Mouse (Mus musculus) gastrocnemius, adult 18-20 months (tissue): ENCODE results near the gene Tmcc3. TPM values are rescaled to one million over a fixed set of nuclear protein-coding genes. Genes with fewer than 3 reads are reported as not detected.

Experiments used
- DNase-seq: peaks from one replicate; pipeline ENCODE4 v3.0.0; 2021; ENCODE audit warnings: low spot score
- long read RNA-seq, 2 experiments: library from polyadenylated mRNA; stranded (forward); transcript quantifications; one replicate each; pipeline ENCODE4 v2.0.0; 2021
- total RNA-seq, 2 experiments: library from RNA; stranded (reverse); gene quantifications; 2 replicates each; pipeline ENCODE4 v1.2.3; 2021

Tmcc3 gene
- 10 to 100 TPM; 19.8 to 21.4 TPM for total RNA-seq
- long read RNA-seq, experiment 1, full-length matches to known transcripts, result 27 of 35 reads
- long read RNA-seq, experiment 1, partial matches to known transcripts, result 3 of 35 reads
- long read RNA-seq, experiment 1, other reads (novel, unspliced or antisense), result 5 of 35 reads
- long read RNA-seq, experiment 2, full-length matches to known transcripts, result 24 of 32 reads
- long read RNA-seq, experiment 2, partial matches to known transcripts, result 3 of 32 reads
- long read RNA-seq, experiment 2, other reads (novel, unspliced or antisense), result 5 of 32 reads

GRCm38 (mm10) chr10:94311511-94312006 is at the start of gene Tmcc3:
Gene Tmcc3 (plus strand): TSS chr10:94311949.
- DNase-seq, result no peak

GRCm38 (mm10) chr10:94262646-94263045 is 49.1 kb upstream of the Tmcc3 start:
- DNase-seq, result no peak

- DNase-seq, result no peak
These were observed 48.5 kb upstream of the Tmcc3 start for GRCm38 (mm10) chr10:94263211-94263610.

- DNase-seq, result peak; percentile 9
These were observed 45.9 kb upstream of the Tmcc3 start for GRCm38 (mm10) chr10:94265656-94266542.

- DNase-seq, result no peak
These were observed 36.4 kb upstream of the Tmcc3 start for GRCm38 (mm10) chr10:94275321-94275720.

GRCm38 (mm10) chr10:94276511-94276910 is 35.2 kb upstream of the Tmcc3 start:
- DNase-seq, result no peak

GRCm38 (mm10) chr10:94282179-94282578 is 29.6 kb upstream of the Tmcc3 start:
- no peak for DNase-seq

GRCm38 (mm10) chr10:94282797-94283196 is 29.0 kb upstream of the Tmcc3 start:
- no peak for DNase-seq

GRCm38 (mm10) chr10:94294437-94294836 is 17.3 kb upstream of the Tmcc3 start:
- DNase-seq, result no peak

- DNase-seq, result no peak
These were observed 16.6 kb upstream of the Tmcc3 start for GRCm38 (mm10) chr10:94294933-94295750.

- no peak for DNase-seq
These were observed 15.7 kb upstream of the Tmcc3 start for GRCm38 (mm10) chr10:94295923-94296605.

- no peak for DNase-seq
These were observed 13.3 kb upstream of the Tmcc3 start, which contains the start of gene Gm4792 for GRCm38 (mm10) chr10:94298471-94298870. Gene Gm4792 (minus strand): TSS chr10:94298703.

GRCm38 (mm10) chr10:94299301-94299700 is 12.4 kb upstream of the Tmcc3 start:
- DNase-seq, result no peak

- no peak for DNase-seq
These were observed 7.6 kb upstream of the Tmcc3 start for GRCm38 (mm10) chr10:94304064-94304657.

GRCm38 (mm10) chr10:94305526-94305925 is 6.2 kb upstream of the Tmcc3 start:
- no peak for DNase-seq

GRCm38 (mm10) chr10:94310499-94311267 is 1.1 kb upstream of the Tmcc3 start:
- DNase-seq, result no peak

GRCm38 (mm10) chr10:94312007-94312715 is 412 bp downstream of the Tmcc3 start:
- no peak for DNase-seq

GRCm38 (mm10) chr10:94313146-94313545 is 1.4 kb downstream of the Tmcc3 start:
- no peak for DNase-seq

GRCm38 (mm10) chr10:94318574-94318973 is 6.8 kb downstream of the Tmcc3 start:
- no peak for DNase-seq
